Mouse (Mus musculus): ENCODE measurements around the gene Zfp2. TPM values are rescaled to one million over a fixed set of nuclear protein-coding genes. Genes with fewer than 3 reads are reported as not detected.

Zfp2 gene
- total RNA-seq (2017), result 5.2 and 11.4 TPM in 2 replicates

DNA sequence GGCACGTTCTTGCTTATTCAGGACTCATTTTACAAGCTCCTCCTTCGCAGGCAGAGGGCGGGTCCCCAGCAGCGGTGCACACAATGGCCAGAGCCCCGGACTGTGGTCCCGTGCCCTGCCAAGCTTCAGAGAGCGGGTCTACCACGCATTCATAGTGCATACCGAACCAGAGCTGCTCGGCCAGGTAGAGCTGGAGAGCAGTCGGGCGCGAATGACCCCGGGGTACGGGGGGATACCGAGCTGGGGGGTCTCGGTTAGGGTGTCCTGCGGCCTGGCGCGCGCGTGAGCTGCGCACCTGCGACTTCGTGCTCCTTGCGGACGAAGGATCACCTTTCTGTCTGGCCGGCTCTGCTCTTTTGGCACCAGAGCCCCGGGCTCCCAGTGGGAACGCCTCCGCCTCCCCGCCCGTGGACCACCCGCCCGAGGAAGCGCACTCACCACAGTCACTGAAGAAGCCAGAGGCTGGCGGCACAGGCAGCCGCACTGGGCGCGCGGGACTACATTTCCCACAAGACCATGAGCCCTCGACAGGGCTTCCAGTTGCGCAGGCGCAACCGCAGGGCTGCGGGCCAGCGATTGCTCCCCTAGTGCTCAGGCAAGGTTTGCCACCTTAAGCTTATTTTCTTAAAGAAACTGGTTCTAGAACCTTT is at the start of gene Zfp2:
TSS of gene Zfp2 (minus strand) at position 495 of the 650 bp plus-strand sequence.
- ATAC-seq (replicated peaks in 1 of 2; ENCODE audit: insufficient read depth in 1 of 2, low FRiP score in 2 of 2, low TSS enrichment in 1 of 2, low read depth in 1 of 2, poor library complexity in 2 of 2, severe bottlenecking in 2 of 2), result peak; percentile 99

- peak; percentile 49 to 74; a peak in 3 of 4 replicates for ATAC-seq (replicated peaks in 1 of 2; ENCODE audit: insufficient read depth in 1 of 2, low FRiP score in 2 of 2, low TSS enrichment in 1 of 2, low read depth in 1 of 2, poor library complexity in 2 of 2, severe bottlenecking in 2 of 2)
Observed at GRCm38 (mm10) chr11:50964886-50965285, 48.9 kb upstream of the Zfp2 start.

GRCm38 (mm10) chr11:50953665-50954064 is 37.7 kb upstream of the Zfp2 start, which contains the start of gene Prop1:
Gene Prop1 (minus strand): TSS chr11:50953765.
- ATAC-seq (replicated peaks in 1 of 2; ENCODE audit: insufficient read depth in 1 of 2, low FRiP score in 2 of 2, low TSS enrichment in 1 of 2, low read depth in 1 of 2, poor library complexity in 2 of 2, severe bottlenecking in 2 of 2), result no peak

- peak; percentile 62 to 65; a peak in 2 of 4 replicates for ATAC-seq (replicated peaks in 1 of 2; ENCODE audit: insufficient read depth in 1 of 2, low FRiP score in 2 of 2, low TSS enrichment in 1 of 2, low read depth in 1 of 2, poor library complexity in 2 of 2, severe bottlenecking in 2 of 2)
Observed at GRCm38 (mm10) chr11:50952290-50952689, 36.3 kb upstream of the Zfp2 start.

DNA sequence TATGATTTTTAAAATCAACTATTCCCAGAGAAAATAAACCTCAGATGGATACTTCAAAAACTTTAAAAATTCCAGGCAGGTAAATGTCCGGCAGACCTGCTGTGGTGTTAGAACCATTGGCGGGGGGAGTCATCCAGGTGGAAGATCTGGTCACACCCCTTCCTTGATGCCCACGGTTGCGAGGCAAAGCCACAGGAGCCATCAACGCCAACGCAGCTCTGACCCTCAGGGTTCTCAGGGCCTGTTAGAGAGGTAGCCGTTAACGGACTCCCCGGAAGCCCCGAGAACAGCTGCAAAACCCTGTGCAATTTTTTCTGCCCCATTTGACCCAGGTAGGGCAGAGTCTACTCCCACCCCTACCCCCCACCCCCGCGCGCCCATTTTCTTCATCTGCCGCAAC is 27.5 kb upstream of the Zfp2 start, which contains the start of gene 4933414I15Rik:
TSS of gene 4933414I15Rik (minus strand) at position 260 of the 400 bp plus-strand sequence.
- ATAC-seq (replicated peaks in 1 of 2; ENCODE audit: insufficient read depth in 1 of 2, low FRiP score in 2 of 2, low TSS enrichment in 1 of 2, low read depth in 1 of 2, poor library complexity in 2 of 2, severe bottlenecking in 2 of 2), result no peak

- ATAC-seq (replicated peaks in 1 of 2; ENCODE audit: insufficient read depth in 1 of 2, low FRiP score in 2 of 2, low TSS enrichment in 1 of 2, low read depth in 1 of 2, poor library complexity in 2 of 2, severe bottlenecking in 2 of 2), result no peak
Observed at GRCm38 (mm10) chr11:50942386-50942785, 26.4 kb upstream of the Zfp2 start.

GRCm38 (mm10) chr11:50939621-50940366 is 23.8 kb upstream of the Zfp2 start:
- ATAC-seq (replicated peaks in 1 of 2; ENCODE audit: insufficient read depth in 1 of 2, low FRiP score in 2 of 2, low TSS enrichment in 1 of 2, low read depth in 1 of 2, poor library complexity in 2 of 2, severe bottlenecking in 2 of 2), result peak; percentile 68 to 69; a peak in 3 of 4 replicates

DNA sequence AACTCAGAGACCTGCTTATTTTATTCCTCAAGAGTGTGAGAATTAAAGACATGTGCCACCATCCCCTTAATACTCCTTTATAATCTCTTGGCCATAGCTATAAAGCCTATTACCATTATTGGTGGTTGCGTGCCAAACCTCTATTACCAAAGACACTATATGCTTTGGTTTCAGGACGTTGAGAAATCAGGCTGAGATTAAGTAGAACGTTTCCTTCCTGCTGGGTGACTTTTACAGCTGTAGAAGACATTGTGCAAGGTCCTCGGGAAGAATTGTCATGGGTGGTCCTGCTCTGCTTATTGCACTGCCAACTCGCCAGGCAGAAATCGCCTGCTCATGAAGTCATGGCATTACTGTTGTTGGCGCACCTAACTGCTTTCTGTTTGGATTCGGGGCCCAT is 22.5 kb upstream of the Zfp2 start:
- no peak for ATAC-seq (replicated peaks in 1 of 2; ENCODE audit: insufficient read depth in 1 of 2, low FRiP score in 2 of 2, low TSS enrichment in 1 of 2, low read depth in 1 of 2, poor library complexity in 2 of 2, severe bottlenecking in 2 of 2)

- ATAC-seq (replicated peaks in 1 of 2; ENCODE audit: insufficient read depth in 1 of 2, low FRiP score in 2 of 2, low TSS enrichment in 1 of 2, low read depth in 1 of 2, poor library complexity in 2 of 2, severe bottlenecking in 2 of 2), result no peak
Observed at GRCm38 (mm10) chr11:50932040-50932439, 16.1 kb upstream of the Zfp2 start.

GRCm38 (mm10) chr11:50931451-50931866 is 15.5 kb upstream of the Zfp2 start, which contains the start of gene Zfp354b:
Gene Zfp354b (minus strand): TSS chr11:50931633.
- ATAC-seq (replicated peaks in 1 of 2; ENCODE audit: insufficient read depth in 1 of 2, low FRiP score in 2 of 2, low TSS enrichment in 1 of 2, low read depth in 1 of 2, poor library complexity in 2 of 2, severe bottlenecking in 2 of 2), result peak; percentile 84

GRCm38 (mm10) chr11:50931021-50931420 is 15.1 kb upstream of the Zfp2 start:
- ATAC-seq (replicated peaks in 1 of 2; ENCODE audit: insufficient read depth in 1 of 2, low FRiP score in 2 of 2, low TSS enrichment in 1 of 2, low read depth in 1 of 2, poor library complexity in 2 of 2, severe bottlenecking in 2 of 2), result peak; percentile 12 to 34; a peak in 1 of 4 replicates

GRCm38 (mm10) chr11:50930469-50931014 is 14.6 kb upstream of the Zfp2 start:
- no peak for ATAC-seq (replicated peaks in 1 of 2; ENCODE audit: insufficient read depth in 1 of 2, low FRiP score in 2 of 2, low TSS enrichment in 1 of 2, low read depth in 1 of 2, poor library complexity in 2 of 2, severe bottlenecking in 2 of 2)

DNA sequence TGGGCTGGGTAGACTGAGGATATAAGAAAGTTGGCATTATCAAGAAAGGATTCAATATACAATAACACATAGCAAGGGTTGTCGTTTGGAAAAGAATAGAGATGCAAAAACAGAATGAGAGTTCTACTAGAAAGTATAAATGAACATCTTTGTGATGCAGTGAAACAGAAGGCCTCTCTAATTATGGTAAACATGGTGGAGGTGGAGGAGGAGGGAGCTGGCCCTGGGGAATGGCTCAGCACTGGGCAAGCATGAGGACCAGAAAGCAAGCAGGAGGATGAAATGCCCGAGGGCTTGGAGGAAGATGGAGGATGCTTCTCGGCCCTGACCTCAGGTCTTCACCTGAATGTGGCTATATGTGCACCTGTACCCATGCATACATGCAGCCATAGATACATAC is 1.5 kb downstream of the Zfp2 start:
- no peak for ATAC-seq (replicated peaks in 1 of 2; ENCODE audit: insufficient read depth in 1 of 2, low FRiP score in 2 of 2, low TSS enrichment in 1 of 2, low read depth in 1 of 2, poor library complexity in 2 of 2, severe bottlenecking in 2 of 2)

GRCm38 (mm10) chr11:50913301-50913700 is 2.7 kb downstream of the Zfp2 start:
- no peak for ATAC-seq (replicated peaks in 1 of 2; ENCODE audit: insufficient read depth in 1 of 2, low FRiP score in 2 of 2, low TSS enrichment in 1 of 2, low read depth in 1 of 2, poor library complexity in 2 of 2, severe bottlenecking in 2 of 2)

GRCm38 (mm10) chr11:50908136-50908535 is 7.8 kb downstream of the Zfp2 start:
- no peak for ATAC-seq (replicated peaks in 1 of 2; ENCODE audit: insufficient read depth in 1 of 2, low FRiP score in 2 of 2, low TSS enrichment in 1 of 2, low read depth in 1 of 2, poor library complexity in 2 of 2, severe bottlenecking in 2 of 2)

DNA sequence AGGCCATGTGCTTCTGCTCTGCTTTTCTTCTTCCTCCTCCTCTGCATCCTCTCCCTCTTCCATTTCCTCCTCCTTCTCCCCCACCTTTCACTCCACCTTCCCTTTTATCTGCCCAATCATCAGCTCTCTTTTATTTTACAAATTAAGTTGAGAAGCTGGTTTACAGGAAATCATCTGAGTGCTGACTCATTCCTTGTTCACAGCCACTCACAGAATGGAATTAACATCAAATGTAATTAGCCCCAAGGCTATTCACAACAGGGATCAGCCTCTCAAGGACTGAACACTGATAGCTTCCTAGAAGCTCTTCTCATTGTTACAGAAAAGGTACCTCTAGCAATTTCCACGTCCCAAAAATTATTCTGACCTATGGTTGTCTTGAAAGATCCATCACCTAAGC is 18.6 kb downstream of the Zfp2 start:
- ATAC-seq (replicated peaks in 1 of 2; ENCODE audit: insufficient read depth in 1 of 2, low FRiP score in 2 of 2, low TSS enrichment in 1 of 2, low read depth in 1 of 2, poor library complexity in 2 of 2, severe bottlenecking in 2 of 2), result no peak

DNA sequence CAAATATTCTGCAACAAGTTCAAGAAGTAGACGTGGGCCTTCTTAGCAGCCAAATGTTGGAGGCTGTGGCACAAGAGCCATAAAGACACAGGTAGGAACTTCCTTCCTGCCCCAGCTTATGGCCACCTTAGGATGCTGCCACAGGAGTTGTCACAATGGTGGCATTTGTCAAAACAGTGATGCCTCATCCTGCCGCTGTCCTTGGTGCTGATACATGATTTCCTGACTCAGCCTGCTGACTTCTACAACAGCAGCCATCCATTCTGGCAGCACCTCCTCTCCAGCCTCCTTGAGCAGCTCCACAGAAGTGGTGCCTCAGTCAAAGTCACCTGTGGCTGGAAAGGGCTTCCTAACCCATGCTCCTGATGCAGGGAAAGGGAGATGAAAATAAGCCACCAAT is 23.5 kb downstream of the Zfp2 start:
- no peak for ATAC-seq (replicated peaks in 1 of 2; ENCODE audit: insufficient read depth in 1 of 2, low FRiP score in 2 of 2, low TSS enrichment in 1 of 2, low read depth in 1 of 2, poor library complexity in 2 of 2, severe bottlenecking in 2 of 2)

Data from hematopoietic stem cell, adult 5-6 weeks (primary cell).